Mouse (Mus musculus): ENCODE measurements at regions not wholly inside any gene's neighbourhood (a gene's known extent, or its start where the extent isn't known, plus 50 kb on each side); places are given as distances from the start of the nearest gene placed in this dataset.

DNA sequence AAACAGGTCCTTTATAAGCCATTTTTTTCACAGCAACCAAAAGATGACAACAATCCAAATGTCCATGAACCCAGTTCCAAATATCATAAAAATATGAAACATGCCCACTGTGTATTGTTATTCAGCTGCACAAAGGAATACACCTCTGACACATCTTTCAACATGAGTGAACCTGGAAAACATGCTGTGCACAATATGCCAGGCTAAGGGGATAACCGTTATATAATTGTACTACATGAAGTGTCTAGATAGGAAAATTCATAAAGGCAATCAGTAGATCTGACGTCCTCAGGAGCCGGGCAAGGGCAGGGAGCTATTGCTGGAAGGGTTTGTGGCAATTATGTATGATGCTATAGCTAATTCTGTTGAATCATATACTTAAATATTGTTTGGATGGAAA, 379.6 kb downstream of the Fut8 start:
- TF ChIP-seq POLR2A (IDR thresholded peaks at IDR 0.05; ENCODE audit: extremely low read depth, insufficient read depth, low read length) (no peak), CTCF (IDR thresholded peaks at IDR 0.05; ENCODE audit: extremely low read depth, insufficient read depth, low read length) (no peak)
